Mouse (Mus musculus) neural tube, embryonic 10.5 days (tissue): ENCODE data around the gene Klhl35.

Experiments
- DNase-seq: peaks from one replicate; pipeline ENCODE4 v3.0.0-alpha.2; 2017; ENCODE audit warnings: low spot score; ENCODE audit errors: extremely low spot score

Gene Klhl35

GRCm38 (mm10) chr7:99450703-99451102 is 15.1 kb upstream of the Klhl35 start:
- peak; percentile 84 for DNase-seq

GRCm38 (mm10) chr7:99452859-99453258 is 12.9 kb upstream of the Klhl35 start:
- no peak for DNase-seq

DNA sequence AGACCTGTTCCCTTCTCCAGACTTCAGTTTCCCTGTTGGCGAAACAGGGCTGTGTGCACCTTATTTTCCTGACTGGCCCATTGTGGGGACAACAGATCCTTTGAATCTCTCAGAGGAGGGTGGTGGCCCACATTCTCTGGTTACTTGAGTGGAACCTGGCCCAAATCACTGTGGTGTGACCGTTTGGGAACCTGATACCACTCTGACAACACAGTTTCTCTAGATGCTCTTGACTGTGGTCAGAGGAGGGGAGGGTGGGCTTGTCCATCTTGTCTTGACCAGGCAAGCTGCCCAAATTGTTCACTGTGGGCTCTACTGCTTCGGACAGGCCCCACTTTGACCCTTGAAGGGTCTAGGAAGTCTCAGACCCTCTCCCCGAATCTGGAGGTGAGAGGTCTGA is 11.8 kb upstream of the Klhl35 start:
- no peak for DNase-seq

GRCm38 (mm10) chr7:99458849-99459248 is 7.0 kb upstream of the Klhl35 start:
- DNase-seq: no peak

GRCm38 (mm10) chr7:99459888-99460652 is 5.7 kb upstream of the Klhl35 start:
- no peak for DNase-seq

- DNase-seq: no peak
Measured at GRCm38 (mm10) chr7:99463120-99463519, 2.7 kb upstream of the Klhl35 start.

GRCm38 (mm10) chr7:99467916-99468282 is 2.1 kb downstream of the Klhl35 start:
- DNase-seq: peak; percentile 49

- DNase-seq: peak; percentile 77
Measured at GRCm38 (mm10) chr7:99468283-99469132, 2.7 kb downstream of the Klhl35 start.

GRCm38 (mm10) chr7:99469680-99470405 is 4.0 kb downstream of the Klhl35 start:
- DNase-seq: no peak

- DNase-seq: no peak
Measured at GRCm38 (mm10) chr7:99471578-99471977, 5.8 kb downstream of the Klhl35 start.

DNA sequence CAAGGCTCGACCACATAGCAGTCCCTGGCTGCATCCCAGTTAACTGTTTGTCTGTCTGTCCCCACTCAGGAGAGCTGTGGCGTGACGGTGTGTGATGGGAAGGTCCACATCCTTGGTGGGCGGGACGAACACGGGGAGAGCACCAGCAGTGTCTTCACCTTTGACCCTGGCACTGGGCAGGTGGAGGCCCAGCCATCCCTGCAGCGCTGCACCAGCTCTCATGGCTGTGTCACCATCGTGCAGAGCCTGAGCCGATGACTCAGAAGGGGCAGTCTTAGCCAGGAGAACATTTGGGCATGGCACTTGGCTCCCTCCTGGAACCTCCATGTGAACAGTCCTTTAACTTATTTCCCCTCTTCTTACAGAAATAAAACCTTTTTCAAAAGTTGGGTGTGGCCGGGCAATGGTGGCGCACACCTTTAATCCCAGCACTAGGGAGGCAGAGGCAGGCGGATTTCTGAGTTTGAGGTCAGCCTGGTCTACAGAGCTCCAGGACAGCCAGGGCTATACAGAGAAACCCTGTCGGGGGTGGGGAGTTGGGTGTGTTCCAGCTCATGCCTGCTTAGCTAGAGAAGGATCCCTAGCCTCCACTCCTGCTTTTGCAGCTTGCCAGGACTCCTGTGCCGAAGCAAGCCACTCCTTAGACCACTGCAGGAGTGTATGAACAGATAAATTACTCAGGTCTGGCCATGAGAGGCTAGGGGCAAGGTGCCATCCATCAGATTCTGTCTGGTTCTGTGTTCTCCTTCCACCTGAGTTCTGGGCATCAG is 8.0 kb downstream of the Klhl35 start:
- DNase-seq: no peak

GRCm38 (mm10) chr7:99474836-99475561 is 9.2 kb downstream of the Klhl35 start:
- no peak for DNase-seq

- no peak for DNase-seq
Measured at GRCm38 (mm10) chr7:99475562-99475911, 9.7 kb downstream of the Klhl35 start.

GRCm38 (mm10) chr7:99476558-99477114 is 10.8 kb downstream of the Klhl35 start:
- DNase-seq: no peak

GRCm38 (mm10) chr7:99477235-99477634 is 11.4 kb downstream of the Klhl35 start:
- no peak for DNase-seq

- DNase-seq: peak; percentile 17
Measured at GRCm38 (mm10) chr7:99482637-99483036, 16.8 kb downstream of the Klhl35 start.

DNA sequence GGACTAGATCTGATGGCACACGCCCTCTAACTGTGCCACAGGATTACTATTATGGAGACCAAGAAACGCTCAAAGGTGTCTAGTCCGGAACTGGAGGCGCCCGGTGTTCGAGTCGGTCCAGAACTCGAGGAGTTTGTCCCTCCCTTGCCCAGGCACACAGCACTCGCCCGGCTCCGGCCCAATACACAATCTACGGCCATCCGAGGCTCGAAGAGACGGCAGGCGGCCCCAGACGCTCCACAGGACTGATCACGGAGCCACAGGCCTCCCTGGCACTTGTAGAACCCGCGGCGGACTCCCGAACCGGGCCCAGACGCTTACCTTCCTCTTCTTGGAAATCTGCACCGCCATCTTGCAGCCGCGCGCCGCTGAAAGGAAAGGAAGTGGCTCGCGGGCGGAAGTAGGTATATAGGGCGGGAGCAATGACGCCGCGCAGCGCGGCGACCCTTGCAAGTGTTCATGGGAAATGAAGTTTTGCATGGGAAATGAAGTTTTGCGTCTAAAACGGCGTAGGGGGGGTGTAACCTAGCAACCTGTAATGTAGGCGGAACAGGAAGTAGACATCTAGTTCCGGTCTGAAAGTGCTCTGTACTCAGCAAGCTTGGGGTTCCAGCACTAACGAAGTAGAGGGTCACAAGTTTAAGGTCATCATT is 17.6 kb downstream of the Klhl35 start, which contains the start of gene Rps3:
Gene Rps3, minus strand, starts transcription at position 468 of the 653 bp plus-strand sequence.
- DNase-seq: peak; percentile 97

DNA sequence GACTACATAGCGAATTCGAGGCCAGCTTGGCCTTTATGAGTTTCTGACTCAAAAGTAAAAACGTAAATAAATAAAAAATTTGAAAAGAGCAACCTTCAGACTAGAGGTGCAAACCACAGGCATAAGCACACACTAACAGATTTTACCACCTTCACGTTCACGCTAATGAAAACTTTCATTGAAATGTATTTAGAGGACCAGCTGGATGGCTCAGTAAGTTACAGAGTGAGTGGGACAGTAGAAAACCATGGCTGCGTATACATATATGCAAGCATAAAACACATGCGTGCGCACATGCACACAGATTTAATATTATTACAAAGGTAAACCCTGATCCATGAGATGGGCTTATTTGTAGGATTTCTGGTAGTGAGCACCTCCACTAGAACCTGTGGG is 18.1 kb downstream of the Klhl35 start:
- no peak for DNase-seq

GRCm38 (mm10) chr7:99484679-99485078 is 18.9 kb downstream of the Klhl35 start:
- no peak for DNase-seq

DNA sequence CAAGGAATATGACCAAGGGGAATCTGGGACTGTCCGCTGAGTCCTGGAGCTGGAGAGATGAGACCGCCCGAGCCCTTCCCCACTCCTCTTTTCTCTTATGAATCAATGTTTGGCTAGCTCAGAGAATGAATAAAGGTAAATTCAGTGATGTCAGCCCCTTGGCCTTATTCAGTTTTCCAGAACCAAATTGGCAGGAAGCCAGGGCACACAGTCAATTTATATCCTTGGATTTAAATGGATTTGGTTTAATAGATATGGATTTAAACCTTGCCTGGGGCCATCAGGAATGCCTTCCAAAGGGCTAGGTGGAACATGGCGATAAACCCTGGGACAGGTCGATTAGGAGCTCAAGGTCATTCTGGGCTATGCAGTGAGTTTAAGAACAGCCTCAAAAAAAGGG is 23.9 kb downstream of the Klhl35 start:
- DNase-seq: no peak
